Mouse (Mus musculus): ENCODE data around the gene Apoc3.

Apoc3 gene

DNA sequence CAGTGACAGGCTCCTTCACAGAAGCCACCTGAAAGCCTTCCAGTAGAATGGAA, at the start of gene Apoc3:
TSS of gene Apoc3 (minus strand) at position 41 of the 53 bp plus-strand sequence.
- in situ Hi-C loops (cut with MboI, MseI), result no loop called here

DNA sequence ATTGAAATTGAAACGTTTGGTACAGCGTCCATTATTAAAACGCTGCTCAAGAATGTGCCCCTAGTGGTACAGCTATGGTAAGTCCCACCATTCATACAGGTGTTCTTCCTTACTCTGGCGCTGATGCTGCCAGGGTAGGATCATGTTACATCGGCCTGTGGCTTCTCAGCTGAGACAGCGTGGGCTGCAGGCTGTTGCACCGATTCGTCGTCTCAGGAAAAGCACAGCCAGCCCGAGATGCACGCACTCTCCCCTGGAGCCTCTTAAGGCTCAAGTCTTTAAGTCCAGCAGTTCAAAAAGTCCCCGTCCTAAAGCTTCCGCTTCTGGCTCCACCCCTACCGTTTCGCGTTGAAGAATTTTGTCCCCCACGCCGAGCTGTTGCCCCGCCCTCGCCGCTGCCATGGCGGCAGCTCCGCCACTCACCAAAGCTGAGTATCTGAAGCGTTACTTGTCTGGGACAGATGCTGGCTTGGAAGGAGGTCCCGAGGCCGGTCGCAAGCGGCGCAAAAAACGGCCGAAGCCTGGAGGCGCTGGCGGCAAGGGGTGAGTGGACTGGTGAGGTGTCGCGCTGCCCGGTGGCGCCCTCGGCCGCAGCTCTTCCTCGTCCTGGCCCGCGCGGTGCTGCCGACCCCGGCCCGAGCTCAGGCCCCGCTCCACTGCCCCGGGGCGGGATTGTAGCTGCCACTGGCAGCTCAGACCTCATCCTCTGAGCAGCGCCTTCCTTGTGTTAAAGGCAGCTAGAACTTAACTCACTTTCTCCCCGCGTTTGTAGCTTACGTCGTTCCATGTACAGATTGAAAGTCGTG, 47.4 kb upstream of the Apoc3 start, which contains the start of gene Bud13:
TSS of gene Bud13 (plus strand) at position 378 of the 806 bp plus-strand sequence.
- in situ Hi-C loops (cut with MboI, MseI), result no loop called here

DNA sequence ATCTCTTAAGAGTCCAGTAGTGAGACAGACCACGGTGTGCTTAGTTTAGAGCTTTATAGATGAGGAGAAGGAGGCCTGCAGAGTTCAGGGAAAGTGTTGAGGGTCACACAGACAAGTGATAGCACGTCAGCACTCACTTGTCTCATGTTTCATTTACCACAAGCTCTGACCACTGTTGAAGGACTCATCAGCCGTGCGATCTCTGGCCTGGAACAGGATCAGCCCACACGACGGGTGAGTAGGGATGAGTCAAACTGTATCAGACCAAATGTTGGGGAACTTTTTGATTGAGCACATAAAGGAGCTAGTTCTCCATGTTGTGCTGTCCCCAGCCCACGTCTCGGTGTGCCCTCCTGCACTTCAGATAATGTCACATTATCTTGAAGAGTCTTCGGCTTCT, 39.1 kb upstream of the Apoc3 start:
- in situ Hi-C loops (cut with MboI, MseI), result no loop called here

DNA sequence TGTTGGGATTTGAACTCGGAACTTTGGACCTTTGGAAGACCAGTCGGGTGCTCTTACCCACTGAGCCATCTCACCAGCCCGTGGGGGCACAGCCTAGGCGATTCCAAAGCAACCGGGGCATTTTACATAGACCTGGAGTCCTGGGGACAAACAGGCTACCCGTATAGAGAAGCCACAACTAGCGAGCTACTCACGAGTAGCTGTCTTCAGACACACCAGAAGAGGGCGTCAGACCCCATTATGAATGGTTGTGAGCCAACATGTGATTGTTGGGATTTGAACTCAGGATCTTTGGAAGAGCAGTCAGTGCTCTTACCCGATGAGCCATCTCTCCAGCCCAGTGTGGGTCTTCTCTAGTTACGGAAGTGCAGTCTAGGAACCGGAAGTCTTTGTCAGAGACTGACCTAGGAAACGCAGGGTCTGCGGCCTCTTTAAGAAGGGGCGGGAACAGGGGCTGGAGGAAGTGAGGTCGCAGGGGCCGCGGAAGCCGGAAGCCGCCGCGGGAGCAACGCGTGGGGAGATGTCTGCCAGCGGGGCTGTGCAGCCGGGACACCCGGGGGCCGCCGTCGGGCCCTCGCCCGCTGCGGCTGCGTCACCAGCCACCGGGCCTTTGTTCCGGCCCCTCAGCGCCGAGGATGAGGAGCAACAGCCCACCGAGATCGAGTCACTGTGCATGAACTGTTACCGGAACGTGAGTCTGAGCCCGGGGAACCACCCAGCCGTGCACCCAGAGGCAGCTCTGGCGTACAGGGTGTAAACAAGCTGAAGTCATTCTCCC, 37.4 kb upstream of the Apoc3 start, which contains the start of gene Zpr1:
TSS of gene Zpr1 (plus strand) at position 388 of the 778 bp plus-strand sequence.
- in situ Hi-C loops (cut with MboI, MseI), result no loop called here

DNA sequence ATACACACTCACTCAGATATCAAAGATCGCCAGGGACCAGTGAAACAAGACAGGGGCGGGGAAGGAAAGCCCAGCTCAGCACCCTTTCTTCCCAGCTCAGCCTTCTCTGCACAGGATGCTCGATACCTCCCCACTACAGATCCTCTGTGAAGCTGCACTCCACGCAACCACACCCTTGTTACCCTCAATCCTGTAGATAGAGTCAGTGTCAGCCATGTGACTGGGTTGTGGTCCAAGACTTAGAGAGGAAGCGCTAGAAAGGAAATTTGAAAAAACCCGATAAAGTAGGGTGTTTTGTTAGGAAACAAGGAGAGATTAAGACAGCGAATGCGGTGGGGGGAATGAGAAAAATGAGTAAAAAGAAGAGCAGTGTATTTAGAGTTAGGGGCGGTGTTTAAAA, 36.6 kb upstream of the Apoc3 start:
- in situ Hi-C loops (cut with MboI, MseI), result no loop called here

DNA sequence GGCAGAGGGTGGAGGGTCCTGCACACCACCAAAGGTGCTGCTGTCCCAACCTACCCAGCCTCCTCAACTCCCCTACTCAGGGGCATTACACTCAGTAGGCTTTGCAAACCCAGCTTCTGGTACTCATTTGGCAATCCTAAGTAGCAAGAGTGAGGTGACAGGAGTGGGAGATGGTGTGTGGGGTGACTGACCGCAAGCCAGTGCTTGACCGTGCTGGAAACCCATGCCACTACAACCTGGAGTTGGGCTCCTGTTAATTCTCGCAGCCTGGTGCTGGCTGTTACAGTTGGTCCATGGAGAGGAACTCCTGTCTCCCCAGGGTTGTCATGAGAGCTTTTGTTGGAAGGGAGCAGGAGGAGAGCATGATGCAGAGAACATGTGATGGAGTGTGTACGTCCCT, 35.3 kb upstream of the Apoc3 start:
- in situ Hi-C loops (cut with MboI, MseI), result no loop called here

DNA sequence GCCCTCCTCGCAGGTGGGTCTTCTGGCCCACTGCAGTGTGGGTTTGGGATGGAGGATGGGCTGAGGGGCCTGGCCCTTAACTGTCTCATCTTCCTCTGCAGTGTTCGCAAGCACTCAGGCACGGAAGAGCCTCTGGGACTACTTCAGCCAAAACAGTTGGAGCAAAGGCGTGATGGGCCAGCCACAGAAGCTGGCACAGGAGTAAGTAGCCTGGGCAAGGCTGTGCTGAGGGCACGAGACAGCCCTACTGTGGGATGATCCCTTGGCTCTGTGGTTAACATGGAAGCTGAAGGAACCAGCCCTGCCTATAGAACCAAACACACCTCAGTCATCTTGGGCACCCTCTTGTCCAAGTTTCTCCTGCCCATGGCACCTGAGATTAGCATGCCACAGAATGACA, 33.7 kb upstream of the Apoc3 start:
- in situ Hi-C loops (cut with MboI, MseI), result no loop called here

DNA sequence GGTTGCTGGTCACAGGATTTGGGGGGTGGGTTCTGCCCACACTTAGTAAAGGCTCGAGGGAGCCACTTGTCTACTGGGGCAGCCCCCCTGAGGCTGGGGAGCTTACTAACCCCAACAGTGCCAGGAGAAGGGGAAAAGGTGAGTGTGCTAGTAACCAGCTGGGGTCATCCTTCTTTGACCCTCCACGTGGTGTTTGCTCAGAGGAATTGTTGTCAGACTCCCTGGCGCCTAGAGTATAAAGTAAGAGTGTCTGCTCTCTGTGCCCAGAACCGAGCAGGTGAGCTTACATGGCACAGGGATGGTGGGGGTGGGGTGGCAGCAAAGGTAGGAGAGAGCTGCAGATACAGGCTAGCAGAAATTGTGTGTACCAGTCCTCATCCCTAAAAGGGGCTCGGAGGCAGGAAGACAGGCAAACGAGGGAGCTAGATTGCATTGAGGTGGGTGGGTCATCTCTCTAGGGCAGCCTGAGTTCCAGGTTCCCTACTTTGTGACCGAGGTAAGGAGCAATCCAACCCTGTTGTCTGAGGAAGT, 33.0 kb upstream of the Apoc3 start, which contains the start of gene Apoa5:
TSS of gene Apoa5 (plus strand) at position 291 of the 531 bp plus-strand sequence.
- in situ Hi-C loops (cut with MboI, MseI), result no loop called here

DNA sequence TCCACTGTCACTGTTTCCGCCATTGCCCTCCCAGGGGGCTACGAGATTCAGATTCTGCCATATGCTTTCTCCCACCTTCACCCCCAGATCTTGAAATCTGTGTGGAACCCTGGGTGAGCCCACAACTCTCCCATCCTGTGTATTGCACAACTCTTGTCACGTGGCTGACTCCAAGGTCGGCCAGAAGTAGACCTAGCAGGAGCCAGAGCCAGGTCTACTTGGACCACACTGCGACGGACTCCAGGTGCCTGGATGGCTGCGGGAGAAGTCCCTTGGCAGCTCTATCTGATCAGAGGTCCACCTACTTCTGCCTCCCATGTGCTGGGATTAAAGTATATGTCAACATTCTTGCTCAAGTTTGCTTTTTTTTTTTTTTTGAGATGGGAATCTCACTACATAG, 25.7 kb upstream of the Apoc3 start:
- in situ Hi-C loops (cut with MboI, MseI), result no loop called here

DNA sequence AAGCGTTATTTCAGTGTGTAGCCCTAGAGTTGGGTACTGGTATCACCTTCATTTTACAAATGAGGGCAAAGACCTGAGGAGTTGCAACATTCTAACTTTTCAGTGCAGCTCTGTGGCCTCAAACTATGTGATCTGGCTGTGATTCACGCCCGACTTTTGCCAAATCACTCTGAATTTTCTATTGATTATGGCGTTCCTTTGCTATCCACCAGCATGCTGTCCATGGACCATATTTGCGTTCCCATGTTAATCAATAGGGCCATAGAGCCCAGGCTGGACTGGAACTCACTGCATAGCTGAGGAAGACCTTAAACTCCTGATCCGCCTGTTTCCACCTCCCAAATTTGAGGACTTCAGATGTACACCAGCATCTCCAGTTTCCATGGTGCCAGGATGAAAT, 23.7 kb upstream of the Apoc3 start:
- in situ Hi-C loops (cut with MboI, MseI), result no loop called here

DNA sequence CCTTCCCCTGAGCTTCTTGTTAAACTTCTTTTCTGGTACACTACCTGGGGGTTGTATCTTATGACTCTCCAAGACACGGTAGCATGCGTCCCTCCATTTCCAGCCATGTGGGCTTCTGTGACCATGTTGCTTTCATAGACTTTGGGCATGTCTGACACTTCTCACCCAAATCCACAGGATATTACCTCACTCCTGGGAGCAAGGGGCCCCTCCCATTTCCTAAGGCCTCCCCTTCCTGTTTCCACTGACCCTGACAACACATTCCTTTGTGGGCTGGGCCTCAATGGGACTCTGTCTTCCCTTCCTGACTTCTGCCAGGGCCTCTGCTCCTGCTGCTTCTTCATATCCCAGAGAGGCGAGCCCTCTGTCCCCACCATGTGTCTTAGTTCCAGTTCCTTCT, 22.1 kb upstream of the Apoc3 start:
- in situ Hi-C loops (cut with MboI, MseI), result no loop called here

DNA sequence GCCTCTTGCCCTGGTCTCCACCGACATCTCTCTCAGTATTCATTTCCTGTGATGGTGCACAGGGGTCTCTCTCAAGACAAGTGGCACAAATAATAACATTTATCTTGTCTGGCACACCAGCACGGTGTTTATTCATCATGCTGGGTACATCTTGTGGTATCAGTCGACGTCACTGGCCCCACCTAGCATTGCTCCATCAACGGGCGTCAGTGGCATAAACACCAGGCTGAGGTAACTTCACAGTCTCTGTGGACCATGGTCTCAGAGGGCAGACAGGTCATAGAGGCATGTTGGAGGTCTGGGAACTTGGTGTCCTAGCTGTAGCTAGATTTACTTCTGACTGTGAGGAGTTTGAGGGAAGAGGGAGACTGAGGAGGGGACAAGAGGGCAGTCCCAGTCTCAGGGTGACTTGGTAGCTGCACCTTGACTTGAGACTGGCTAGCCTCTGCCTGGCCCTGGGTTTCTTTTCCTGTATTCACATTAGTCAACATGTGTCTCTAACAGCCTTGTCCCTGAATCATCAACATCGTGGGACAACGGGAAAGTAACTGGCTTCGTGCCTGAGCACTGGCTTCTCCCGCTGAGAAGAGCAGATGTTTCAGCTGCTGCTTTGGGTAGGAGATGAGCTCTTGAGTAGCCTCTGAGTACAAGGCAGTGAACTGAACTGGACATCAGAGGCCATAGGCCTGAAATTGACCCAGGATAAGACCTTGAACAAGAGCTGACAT, 21.4 kb upstream of the Apoc3 start:
- in situ Hi-C loops (cut with MboI, MseI), result no loop called here

DNA sequence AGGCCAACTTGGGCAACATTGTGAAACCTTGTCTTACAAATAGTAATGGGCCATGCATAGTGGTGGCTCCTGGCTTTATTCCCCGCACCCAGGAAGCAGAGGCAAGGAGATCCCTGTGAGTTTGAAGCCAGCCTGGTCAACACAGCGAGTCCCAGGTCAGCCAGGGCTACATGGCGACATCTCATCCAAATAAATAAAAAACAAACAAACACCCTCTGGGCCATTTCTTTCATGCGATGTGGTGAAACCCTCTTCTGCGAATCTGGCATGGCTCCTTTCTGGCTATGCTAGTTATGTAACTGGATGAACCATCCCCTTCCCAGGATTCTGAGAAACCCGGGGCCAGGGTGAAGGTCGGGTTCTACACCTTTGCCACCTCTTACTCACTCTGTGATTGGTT, 20.7 kb upstream of the Apoc3 start:
- in situ Hi-C loops (cut with MboI, MseI), result no loop called here

DNA sequence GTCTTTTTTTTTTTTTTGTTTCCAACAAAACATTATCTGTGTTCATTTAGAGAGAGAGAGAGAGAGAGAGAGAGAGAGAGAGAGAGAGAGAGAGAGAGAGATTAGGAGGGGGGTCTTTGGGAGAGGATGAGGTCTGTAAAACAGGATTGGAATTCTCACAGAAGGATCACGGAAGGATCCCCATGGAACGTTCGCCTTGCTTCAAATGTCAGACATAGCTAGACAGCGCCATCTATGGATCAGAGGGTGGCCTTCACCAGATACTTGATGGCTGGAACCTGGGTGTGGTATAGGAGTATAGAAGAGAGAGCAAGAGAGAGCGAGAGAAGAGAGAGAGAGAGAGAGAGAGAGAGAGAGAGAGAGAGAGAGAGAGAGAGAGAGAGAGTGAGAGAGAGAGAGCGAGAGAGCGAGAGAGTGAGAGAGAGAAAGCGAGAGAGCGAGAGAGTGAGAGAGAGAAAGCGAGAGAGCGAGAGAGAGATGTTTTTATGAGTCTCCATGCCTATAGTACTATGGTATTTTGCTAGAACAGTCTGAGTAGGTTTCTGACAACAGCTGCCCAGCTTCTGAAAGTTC, 11.4 kb upstream of the Apoc3 start:
- in situ Hi-C loops (cut with MboI, MseI), result no loop called here

DNA sequence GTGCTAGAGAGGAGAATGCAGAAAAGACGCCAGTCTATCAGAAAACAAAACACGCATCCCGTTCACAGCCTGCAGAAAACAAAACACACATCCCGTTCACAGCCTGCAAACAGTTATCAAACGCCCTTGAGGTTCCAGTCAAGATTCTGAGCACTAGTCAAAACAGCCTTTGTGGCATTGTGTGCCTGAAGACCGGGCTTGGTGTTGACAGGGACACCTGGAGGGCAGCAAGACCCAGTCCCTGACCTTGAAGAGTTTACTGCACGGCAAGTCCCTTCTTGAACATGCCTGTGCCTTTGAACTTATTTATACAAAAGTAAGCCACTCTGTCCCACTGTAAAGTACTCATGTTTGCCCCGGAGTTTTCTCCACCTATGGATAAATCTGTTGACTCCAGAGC, 8.1 kb upstream of the Apoc3 start:
- in situ Hi-C loops (cut with MboI, MseI), result no loop called here

DNA sequence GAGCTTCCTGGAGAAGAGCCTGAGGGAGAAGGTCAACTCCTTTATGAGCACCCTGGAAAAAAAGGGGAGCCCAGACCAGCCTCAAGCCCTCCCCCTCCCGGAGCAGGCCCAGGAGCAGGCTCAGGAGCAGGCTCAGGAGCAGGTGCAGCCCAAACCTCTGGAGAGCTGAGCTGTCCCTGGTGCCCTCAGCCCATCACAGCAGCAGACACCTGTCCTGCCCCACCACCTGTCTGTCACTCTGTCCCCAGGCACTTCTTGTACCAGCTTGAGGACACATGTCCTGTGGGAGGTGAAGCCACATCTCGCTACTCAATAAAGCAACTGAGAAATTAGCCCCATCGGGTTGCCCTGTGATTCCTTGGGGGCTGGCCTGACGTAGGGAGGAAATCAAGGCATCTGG, 7.7 kb upstream of the Apoc3 start:
- in situ Hi-C loops (cut with MboI, MseI), result no loop called here

DNA sequence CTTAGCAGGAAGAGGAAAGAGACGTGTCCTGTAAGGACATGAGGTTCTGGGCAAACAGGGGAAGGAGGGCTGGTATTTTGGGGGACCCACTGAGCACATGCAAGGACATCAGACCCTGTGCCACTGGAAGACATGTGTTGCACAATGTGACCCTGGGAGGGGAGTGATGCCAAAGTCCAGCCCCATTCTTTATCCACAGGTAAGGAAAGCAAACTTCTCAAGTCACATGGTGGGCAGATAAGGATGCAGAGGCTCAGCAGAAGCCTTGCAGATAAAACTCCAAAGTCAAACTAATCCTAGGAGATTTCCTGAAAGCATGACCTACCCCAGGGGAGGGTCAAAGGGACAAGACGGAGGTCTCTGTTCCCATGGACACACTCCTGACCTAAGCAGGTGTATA, 6.4 kb upstream of the Apoc3 start:
- in situ Hi-C loops (cut with MboI, MseI), result no loop called here

DNA sequence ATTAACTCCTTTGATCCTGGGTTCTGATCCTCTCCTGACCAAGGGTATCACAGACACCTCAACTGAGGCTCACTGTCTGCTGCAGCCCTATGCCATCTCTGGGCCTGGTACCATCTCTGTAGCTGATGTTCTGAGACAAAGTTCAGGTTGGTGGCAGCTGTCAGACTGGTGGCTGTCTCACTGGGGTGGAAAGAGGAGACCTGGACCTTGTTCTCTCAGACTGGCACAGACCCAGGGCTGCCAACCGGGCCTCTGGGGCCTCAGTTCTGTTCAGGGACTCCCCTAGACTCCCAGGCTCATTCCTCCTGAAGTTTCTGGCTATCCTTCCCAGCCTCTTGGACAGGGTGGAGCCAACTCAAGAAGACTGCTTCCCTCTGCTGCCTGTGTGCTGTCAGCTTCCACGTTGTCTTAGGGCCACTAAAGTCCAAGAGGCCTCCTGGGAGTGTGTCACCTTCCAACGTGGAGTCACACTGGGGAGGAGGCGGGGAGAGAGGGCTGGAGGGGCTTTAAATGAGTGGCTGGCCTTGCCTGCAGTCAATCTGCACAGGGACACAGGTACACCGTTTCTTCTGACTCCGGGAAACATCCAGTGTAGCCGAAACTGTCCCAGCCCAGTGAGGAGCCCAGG, 5.2 kb upstream of the Apoc3 start, which contains the start of gene Apoa4:
TSS of gene Apoa4 (plus strand) at position 171 of the 628 bp plus-strand sequence.
- in situ Hi-C loops (cut with MboI, MseI), result no loop called here

DNA sequence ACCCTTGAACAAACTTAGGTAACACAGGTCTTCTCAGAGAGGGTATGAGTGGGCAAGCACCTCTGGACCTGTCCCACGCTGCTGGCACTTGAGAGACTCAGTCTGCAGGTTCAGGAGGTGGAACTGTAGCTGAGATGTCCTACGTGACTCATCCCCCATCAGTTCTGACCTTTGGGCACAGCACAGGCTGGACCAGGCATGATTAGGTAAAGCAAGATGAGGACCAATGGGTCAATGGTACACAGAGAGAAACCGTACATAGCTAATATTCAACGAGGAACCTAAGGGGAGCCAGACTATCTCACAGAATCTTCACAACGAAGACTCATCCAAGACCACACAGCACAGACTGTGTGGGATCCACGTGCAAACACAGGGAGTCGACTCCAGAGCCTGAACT, 3.4 kb upstream of the Apoc3 start:
- in situ Hi-C loops (cut with MboI, MseI), result no loop called here

DNA sequence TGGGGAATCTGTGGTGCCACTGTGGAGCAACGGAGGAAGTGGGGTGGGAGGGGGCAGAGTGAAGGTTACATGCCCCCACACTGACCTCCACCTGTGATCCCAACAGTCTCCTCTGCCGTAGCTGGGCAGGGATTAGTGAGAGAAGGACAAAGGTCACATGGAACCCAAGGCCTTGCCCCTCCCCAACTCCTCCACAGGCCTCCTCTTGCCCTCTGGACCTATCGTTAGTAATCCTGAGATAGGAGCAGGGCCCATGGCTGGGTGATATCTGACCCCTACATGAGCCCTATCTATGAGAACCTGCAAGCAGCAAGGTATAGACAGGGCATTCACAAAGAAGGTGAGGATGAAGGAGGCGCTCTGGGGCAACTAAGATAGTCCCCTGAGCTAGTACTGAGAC, 213 bp upstream of the Apoc3 start:
- in situ Hi-C loops (cut with MboI, MseI), result no loop called here

DNA sequence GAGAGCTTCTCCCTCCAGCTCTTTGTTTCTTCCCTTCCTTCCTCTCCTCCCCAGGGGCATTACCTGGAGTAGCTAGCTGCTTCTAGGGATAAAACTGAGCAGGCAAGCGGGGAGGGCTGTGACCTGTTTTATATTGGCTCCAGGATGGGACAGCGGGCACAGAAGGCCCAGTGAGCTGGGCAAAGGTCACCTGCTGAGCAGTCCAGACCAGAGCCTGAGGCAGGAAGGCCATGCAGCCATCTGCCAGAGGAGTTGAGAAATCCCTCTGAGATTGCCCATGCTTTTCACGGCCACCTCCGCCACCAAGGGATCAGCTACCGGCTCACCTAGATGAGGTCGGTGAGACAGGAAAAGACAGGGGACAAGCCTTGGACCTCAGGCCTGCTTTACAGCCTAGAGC, 240 bp downstream of the Apoc3 start:
- in situ Hi-C loops (cut with MboI, MseI), result no loop called here
